Mouse (Mus musculus) forelimb bud, embryonic 11.5 days (tissue): ENCODE results near the gene Tnfrsf13c.

Source experiments
- DNase-seq: peaks from one replicate; pipeline ENCODE4 v3.0.0-alpha.2; 2012; ENCODE audit warnings: low read depth, low spot score

Tnfrsf13c gene

DNA sequence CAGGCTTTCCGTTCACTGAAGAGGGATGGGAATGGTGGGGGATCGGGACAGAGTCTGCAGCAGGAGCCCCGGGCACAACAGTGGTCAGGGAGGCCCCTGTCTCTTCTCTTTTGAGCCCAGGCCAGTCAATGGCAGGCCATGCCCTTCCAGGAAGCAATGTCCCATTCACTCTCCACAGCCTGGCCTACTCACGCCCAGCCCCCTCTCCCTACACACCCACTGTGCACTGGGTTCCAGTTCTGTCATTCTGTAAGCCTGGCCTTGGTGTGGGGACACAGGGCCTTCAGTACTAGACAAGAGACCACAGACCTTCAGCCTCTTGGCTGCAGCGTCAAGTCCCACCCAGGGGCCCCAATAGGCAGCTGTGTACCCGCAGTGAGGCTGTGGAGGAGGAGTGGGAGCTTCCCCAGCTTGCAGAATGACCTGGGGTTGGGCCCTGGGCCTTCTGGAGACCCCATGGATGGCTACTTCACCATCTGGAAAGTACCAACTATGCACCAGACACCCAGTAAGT, 6.0 kb upstream of the Tnfrsf13c start:
- DNase-seq: no peak

DNA sequence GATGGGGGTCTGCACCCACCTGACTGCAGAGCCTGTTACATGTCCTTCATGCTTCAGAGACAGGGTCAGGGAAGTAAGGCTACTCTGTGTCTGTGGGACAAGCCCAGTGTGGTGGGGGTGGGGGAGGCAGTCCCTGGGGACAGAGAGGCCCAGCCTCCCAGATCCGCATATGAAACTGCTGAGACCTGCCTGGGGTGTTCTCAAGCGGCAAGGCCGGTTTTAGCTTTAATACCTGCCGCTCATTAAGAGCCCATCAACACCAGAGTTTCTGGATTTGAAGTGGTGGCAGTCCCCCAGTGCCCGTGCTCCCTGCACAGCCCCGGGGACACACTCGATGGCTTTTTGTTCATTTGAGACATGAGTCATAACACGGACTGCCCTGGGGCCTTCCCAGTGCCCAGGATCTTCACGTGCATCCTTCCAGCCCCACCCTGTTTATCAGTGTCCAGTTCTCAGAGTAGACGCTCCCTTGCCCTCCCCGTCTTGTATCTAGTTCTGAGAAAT, 5.4 kb upstream of the Tnfrsf13c start:
- DNase-seq: no peak

DNA sequence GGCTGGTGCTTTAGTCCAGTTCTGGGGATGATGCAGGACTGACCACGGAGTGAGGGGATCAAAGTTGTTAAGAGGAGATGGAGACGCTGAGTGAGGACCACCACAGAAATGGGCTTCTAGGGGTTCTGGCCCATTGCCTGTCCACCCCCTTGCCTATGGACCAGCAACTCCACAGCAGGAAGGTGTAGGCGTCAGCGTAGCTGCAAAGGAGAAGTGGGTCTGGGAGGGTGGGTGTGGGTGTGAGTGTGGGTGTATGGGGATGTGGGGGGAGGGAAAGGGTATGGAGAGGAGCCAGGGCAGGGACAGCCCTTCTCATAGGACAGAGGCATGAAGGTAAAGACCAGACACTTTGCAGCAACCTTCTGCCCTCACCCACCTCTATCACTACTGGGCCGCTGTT, 1.6 kb upstream of the Tnfrsf13c start:
- DNase-seq: no peak

DNA sequence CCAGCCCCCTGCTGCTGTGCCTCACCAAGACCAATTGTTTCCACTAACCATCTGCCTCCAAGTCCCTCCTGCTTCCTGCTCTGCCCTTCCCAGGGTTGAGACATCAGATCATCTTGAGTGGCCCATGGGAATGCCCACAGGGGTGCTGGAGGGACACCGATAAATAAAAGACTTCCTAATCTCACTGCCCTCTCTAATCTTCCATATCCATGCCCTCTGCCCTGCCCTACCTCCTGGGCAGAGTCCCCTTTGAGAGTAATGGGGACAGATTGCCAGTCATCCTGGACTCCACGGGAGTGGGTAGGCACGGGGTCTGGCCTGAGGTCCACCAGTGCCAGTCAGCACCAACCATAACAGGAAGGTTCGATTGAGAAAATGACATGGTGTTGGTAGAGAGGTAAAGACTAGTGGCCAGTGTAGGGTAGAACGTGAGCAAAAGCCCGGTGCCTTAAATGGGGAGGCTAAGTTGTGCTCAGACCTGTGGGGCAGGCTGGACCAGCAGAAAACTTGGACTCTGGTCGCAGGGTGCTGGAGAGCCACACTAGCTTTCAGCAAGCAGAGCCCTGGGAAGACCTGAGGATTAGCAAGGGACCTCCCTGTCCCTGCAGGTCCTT, 540 bp upstream of the Tnfrsf13c start:
- DNase-seq: no peak

- DNase-seq: no peak
Observed at GRCm38 (mm10) chr15:82223251-82223650, 918 bp downstream of the Tnfrsf13c start.

DNA sequence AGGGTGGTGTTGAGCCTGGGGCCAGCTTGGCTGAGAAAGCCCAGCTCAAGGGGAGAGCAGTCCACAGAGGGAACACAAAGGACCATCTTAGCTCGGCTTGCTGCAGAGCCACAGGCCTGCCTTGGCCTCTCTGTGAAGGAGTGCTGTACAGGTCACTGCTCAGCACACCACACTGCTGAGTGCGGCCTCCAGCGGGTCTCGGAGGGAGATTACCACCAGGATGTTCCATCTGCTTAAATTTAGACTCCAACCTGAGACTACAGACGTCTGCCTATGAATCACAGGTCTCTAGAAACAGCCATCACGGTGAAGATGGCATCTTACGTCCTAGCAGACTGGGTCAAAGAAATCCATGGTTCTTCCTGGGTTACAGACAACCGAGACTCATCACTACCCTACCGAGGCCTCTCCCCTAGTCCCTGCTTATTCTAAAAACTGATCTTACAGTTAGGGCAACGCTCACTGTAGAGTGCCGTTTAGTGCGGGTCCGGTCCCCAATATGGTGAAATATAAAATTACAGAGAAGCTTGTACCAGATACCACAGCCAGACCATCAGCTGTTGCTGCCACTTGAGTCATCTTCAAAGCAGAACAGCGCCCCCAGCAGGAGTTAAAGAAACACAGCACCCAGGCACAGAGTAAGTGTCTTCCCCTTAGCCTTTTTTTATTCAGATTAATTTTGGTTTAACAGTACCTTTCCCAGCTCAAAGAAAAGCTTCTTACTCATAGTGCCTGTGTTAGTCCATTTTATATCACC, 2.9 kb downstream of the Tnfrsf13c start:
- DNase-seq: no peak

DNA sequence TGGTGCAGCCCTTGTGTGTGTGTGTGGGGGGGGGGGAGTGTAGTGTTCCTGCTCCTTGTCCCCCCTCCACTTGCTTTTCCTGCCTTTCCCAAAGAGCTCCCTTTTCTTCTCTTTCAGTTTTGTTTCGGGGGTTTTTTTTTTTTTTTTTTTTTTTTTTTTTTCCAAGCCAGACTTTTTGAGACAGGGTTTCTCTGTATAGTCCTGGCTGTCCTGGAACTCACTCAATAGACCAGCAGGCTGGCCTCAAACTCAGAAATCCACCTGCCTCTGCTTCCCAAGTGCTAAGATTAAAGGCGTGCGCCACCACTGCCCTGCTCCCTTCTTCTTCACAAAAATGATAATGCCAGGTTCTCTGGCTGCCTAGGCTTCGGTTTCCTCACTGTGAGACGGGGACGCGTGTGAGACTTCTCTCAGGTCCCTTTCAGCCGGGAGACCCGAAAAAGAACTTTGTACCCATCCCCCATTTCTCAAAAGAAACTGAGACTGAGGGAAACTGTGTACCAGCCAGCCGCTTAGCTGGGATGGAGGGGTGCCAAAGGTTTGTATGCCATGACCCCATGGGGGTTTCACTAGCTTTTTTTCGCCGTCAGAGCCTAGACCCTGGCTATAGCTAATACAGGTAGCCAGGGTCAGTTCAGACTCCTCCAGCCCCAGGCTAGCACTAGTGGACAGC, 4.0 kb downstream of the Tnfrsf13c start:
- no peak for DNase-seq

GRCm38 (mm10) chr15:82218778-82219666, 5.1 kb downstream of the Tnfrsf13c start:
- DNase-seq: no peak

DNA sequence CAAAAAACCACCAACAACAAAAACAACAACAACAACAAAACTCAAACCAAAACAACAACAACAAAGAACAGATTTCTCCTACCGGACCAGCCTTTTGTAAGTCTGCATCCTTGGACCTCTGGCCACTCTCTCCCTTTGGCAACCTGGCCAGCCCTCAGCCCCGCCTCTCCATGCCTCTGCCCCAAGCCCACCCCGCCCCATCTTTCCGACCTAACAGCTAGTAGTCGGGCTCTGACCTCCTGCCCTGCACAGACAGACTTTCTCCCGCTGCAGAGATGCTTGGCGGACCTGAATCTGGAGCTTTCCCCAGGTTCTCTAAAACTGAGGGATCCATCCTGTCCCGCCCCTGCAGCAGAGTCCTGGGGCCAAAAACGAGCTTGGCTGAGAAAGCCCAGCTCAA, 6.2 kb downstream of the Tnfrsf13c start:
- DNase-seq: no peak

GRCm38 (mm10) chr15:82217039-82217438, 7.1 kb downstream of the Tnfrsf13c start:
- no peak for DNase-seq

DNA sequence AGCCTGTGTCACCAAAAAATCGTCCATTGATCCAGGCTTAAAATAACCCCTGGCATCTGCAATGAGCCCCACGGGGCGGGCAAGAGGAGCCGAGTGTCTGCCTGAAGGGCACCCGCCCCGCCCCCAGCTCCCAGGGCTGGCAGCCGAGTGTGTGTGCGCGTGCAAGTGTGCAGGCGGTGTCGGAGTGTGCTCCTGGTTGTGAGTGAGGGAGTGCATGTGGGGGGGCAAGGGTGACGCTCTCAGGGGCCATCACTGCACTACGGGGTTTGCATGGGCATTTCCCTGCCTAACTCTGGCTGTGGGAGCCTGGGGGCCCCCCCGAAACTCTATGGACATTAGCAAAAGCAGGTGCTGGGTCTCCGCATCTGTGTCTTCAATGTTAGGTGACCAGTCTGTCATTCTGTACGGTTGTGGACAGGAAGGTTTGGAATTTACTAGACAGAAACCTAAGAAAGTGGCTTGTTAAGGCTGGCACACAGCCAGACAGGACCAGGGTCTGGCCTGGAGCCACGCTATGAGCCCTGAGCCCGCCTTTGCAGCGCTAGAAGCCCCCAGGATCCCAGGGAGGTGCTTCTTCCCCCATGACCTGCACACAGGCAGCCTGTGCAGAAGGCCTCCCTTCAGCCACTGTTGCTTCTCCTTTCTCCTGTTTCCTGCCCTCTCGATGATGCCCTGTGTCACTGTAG, 7.9 kb downstream of the Tnfrsf13c start:
- DNase-seq: no peak

- no peak for DNase-seq
Observed at GRCm38 (mm10) chr15:82215332-82216046, 8.7 kb downstream of the Tnfrsf13c start.

GRCm38 (mm10) chr15:82213222-82213621, 10.9 kb downstream of the Tnfrsf13c start:
- DNase-seq: no peak

DNA sequence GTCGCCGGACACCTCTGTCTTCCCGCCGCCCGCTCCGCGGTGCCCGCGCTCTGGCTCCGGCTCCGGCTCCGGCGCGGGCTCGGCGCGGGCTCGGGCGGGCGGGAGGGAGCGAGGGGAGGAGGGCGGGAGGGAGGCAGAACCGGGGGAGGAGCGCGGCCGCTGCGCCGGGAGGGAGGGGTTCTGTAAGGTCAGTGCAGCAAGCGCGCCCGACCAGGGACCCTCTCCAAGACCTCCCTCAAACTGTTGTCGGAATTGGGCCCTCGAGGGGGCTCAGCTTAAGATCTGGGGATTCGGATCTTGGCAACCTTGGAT, 11.5 kb downstream of the Tnfrsf13c start, which contains the start of gene Shisa8:
Gene Shisa8 (minus strand): TSS at position 64 of the 312 bp plus-strand sequence.
- no peak for DNase-seq

- DNase-seq: no peak
Observed at GRCm38 (mm10) chr15:82211911-82212751, 12.0 kb downstream of the Tnfrsf13c start.

GRCm38 (mm10) chr15:82211281-82211680, 12.9 kb downstream of the Tnfrsf13c start:
- no peak for DNase-seq

DNA sequence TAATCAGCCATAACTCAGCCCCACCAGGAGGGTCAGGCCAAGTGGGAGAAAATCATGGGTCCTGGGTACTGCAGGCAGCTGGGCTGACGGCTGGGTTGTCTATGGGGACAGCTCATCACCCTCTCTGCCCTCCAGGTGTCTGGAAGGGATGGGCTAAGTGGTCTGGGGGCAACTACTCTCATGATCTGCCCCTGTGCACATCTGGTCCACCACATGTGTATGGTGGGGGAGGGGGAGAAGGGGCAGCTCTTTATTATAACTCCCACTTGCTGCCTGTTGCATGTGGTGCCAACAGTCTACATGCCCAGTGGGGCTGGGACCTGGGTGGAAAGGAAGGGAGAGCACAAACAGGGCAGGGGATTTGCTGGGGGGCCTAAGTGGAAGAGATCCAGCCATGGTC, 13.4 kb downstream of the Tnfrsf13c start:
- no peak for DNase-seq

GRCm38 (mm10) chr15:82209295-82210050, 14.7 kb downstream of the Tnfrsf13c start:
- DNase-seq: no peak

GRCm38 (mm10) chr15:82208307-82208706, 15.9 kb downstream of the Tnfrsf13c start:
- DNase-seq: no peak
